Mouse (Mus musculus): ENCODE results near the gene Zfp42. TPM values are rescaled to one million over a fixed set of nuclear protein-coding genes. Genes with fewer than 3 reads are reported as not detected.

Gene Zfp42
- polyA plus RNA-seq, 1 experiment from 2014 or later: not detected

- Histone ChIP-seq H3K36me3 (no peaks in the 10 kb centered on the region), H3K27me3 (replicated peaks) (no peaks in the 10 kb centered on the region), H3K4me1 (no peaks in the 10 kb centered on the region), H3K27ac (no peak overlapping the region), H3K4me2 (no peak overlapping the region), H3K4me3 (no peak overlapping the region), H3K9me3 (replicated peaks) (0 out of 2 replicates have a peak, but pooled peaks cover 5% of the 10 kb centered on the region), H3K9ac (no peak overlapping the region)
- 63% methylated on average over 21 of the region's 21 CpGs for WGBS (ENCODE audit: insufficient replicate concordance)
- ATAC-seq: no peak
These were observed 11.0 kb downstream of the Zfp42 start for GRCm38 (mm10) chr8:43295826-43296225.

- Histone ChIP-seq H3K9me3 (replicated peaks) (0 out of 2 replicates have a peak, but pooled peaks cover 5% of the 10 kb centered on the region), H3K4me2 (no peak overlapping the region), H3K4me1 (no peaks in the 10 kb centered on the region), H3K4me3 (no peak overlapping the region), H3K9ac (no peak overlapping the region), H3K27me3 (replicated peaks) (no peaks in the 10 kb centered on the region), H3K36me3 (no peaks in the 10 kb centered on the region), H3K27ac (no peak overlapping the region)
- ATAC-seq: no peak
- 80% methylated on average over 4 of the region's 4 CpGs for WGBS (ENCODE audit: insufficient replicate concordance)
These were observed 12.6 kb downstream of the Zfp42 start for GRCm38 (mm10) chr8:43294191-43294590.

- H3K4me1 ChIP-seq: no peaks in the 10 kb centered on the region
- H3K4me3 ChIP-seq: no peak overlapping the region
- no peaks in the 10 kb centered on the region for H3K36me3 ChIP-seq
- no peak overlapping the region for H3K4me2 ChIP-seq
- 0 out of 2 replicates have a peak, but pooled peaks cover 1% of the 10 kb centered on the region for H3K9me3 ChIP-seq (replicated peaks)
- 79% methylated on average over 5 of the region's 5 CpGs for WGBS (ENCODE audit: insufficient replicate concordance)
- no peaks in the 10 kb centered on the region for H3K27me3 ChIP-seq (replicated peaks)
- no peak overlapping the region for H3K9ac ChIP-seq
- no peak for ATAC-seq
- H3K27ac ChIP-seq: no peak overlapping the region
These were observed 16.2 kb downstream of the Zfp42 start for GRCm38 (mm10) chr8:43290424-43291111.

DNA sequence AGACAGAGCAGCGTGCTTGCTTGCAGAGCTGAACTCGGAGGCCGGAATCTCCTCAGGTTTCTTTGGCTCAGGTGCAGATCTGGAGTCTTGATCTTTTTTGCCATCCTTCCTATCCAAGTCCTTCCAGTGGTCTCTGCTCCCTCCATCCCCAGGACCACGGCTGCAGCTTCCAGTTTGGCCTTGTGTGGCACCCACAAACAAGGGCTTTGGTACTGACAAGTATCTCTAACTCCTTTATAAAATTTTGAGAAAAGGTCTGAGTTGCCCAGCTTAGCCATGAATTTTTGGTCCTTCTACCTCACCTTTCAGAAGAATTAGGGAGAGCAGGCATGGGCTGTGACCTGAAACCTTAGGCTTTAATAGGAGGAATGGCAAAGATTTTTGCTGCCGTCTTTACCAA, 17.0 kb downstream of the Zfp42 start:
- ATAC-seq: no peak
- Histone ChIP-seq H3K9ac (no peak overlapping the region), H3K27me3 (replicated peaks) (no peaks in the 10 kb centered on the region), H3K9me3 (replicated peaks) (no peaks in the 10 kb centered on the region), H3K27ac (no peak overlapping the region), H3K4me3 (no peak overlapping the region), H3K4me2 (no peak overlapping the region), H3K36me3 (no peaks in the 10 kb centered on the region), H3K4me1 (no peaks in the 10 kb centered on the region)
- 65% methylated on average over 5 of the region's 5 CpGs for WGBS (ENCODE audit: insufficient replicate concordance)

DNA sequence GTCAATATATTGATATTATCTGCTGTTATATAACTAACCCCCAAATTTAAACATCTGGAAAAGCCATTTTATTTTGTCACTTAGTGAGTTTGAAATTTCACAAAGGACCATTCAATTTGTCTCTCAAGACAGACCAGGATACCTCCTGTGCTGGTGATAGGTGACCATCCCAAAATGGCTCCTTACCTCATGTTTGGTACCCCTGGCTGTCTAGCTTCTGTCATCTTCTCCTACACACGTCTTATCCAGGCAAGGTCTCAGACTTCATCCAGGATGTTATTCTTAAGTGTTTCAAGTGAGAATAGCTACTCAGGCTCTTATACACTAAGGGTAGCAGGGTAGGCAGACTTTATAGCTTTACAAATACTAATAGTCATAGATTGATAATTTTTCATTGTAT, 17.9 kb downstream of the Zfp42 start:
- H3K27me3 ChIP-seq (replicated peaks): no peaks in the 10 kb centered on the region
- H3K4me3 ChIP-seq: no peak overlapping the region
- no peaks in the 10 kb centered on the region for H3K9me3 ChIP-seq (replicated peaks)
- no peak for ATAC-seq
- no peak overlapping the region for H3K27ac ChIP-seq
- 65% methylated on average over 1 of the region's 1 CpGs for WGBS (ENCODE audit: insufficient replicate concordance)
- no peak overlapping the region for H3K4me2 ChIP-seq
- no peak overlapping the region for H3K9ac ChIP-seq
- H3K36me3 ChIP-seq: no peaks in the 10 kb centered on the region
- no peaks in the 10 kb centered on the region for H3K4me1 ChIP-seq

- H3K9me3 ChIP-seq (replicated peaks): no peaks in the 10 kb centered on the region
- ATAC-seq: no peak
- H3K4me1 ChIP-seq: no peaks in the 10 kb centered on the region
- H3K27ac ChIP-seq: no peak overlapping the region
- H3K9ac ChIP-seq: no peak overlapping the region
- WGBS (ENCODE audit: insufficient replicate concordance): 84% methylated on average over 6 of the region's 6 CpGs
- no peaks in the 10 kb centered on the region for H3K36me3 ChIP-seq
- H3K4me2 ChIP-seq: no peak overlapping the region
- no peak overlapping the region for H3K4me3 ChIP-seq
- no peaks in the 10 kb centered on the region for H3K27me3 ChIP-seq (replicated peaks)
These were observed 19.3 kb downstream of the Zfp42 start for GRCm38 (mm10) chr8:43287456-43287855.

- no peak overlapping the region for H3K9ac ChIP-seq
- no peaks in the 10 kb centered on the region for H3K36me3 ChIP-seq
- no peak overlapping the region for H3K4me3 ChIP-seq
- ATAC-seq: no peak
- no peaks in the 10 kb centered on the region for H3K4me1 ChIP-seq
- no peak overlapping the region for H3K27ac ChIP-seq
- no peaks in the 10 kb centered on the region for H3K9me3 ChIP-seq (replicated peaks)
- no peaks in the 10 kb centered on the region for H3K27me3 ChIP-seq (replicated peaks)
- 75% methylated on average over 7 of the region's 7 CpGs for WGBS (ENCODE audit: insufficient replicate concordance)
- no peak overlapping the region for H3K4me2 ChIP-seq
These were observed 23.5 kb downstream of the Zfp42 start for GRCm38 (mm10) chr8:43283231-43283630.

DNA sequence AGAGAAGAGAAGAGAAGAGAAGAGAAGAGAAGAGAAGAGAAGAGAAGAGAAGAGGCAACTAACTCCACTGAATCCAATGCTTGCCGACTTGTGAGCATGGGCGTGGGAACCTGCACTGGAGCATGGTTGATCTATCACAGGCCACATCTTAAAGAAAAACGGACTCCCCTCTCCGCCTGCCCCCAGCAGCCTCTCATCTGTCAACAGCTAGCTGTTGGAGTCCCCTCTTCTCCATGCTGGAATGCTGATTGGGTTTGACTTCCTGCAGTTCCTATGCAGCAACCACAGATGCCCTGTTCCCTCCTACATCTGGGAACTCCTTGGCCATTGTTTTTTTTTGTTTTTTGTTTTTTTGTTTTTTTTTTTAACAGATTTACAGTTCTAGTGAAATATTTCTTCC, 28.4 kb downstream of the Zfp42 start:
- H3K4me2 ChIP-seq: no peak overlapping the region
- no peak for ATAC-seq
- no peak overlapping the region for H3K4me3 ChIP-seq
- no peaks in the 10 kb centered on the region for H3K9me3 ChIP-seq (replicated peaks)
- no peaks in the 10 kb centered on the region for H3K27me3 ChIP-seq (replicated peaks)
- no peaks in the 10 kb centered on the region for H3K36me3 ChIP-seq
- H3K9ac ChIP-seq: no peak overlapping the region
- no peak overlapping the region for H3K27ac ChIP-seq
- no peaks in the 10 kb centered on the region for H3K4me1 ChIP-seq
- WGBS (ENCODE audit: insufficient replicate concordance): 55% methylated on average over 4 of the region's 4 CpGs

DNA sequence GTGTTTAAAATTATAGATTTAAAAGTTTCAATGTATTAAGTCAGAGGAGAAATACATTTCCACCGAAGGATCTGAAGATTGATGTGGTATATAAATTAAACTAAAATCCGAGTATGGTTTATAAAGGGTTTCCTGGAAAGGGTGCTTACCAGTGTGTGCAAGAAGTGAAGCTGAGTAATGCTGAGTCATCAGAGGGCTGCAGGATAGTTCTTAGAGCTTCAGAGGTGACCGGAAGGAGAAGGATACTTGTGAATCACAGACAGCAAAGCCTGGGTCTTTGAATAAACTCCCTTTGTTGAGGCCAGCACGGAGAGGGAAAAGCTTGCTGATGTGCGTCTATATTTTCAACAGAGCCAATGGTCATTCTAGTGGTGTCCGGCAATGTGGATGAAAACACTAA, 45.8 kb downstream of the Zfp42 start:
- H3K4me3 ChIP-seq: no peak overlapping the region
- no peak overlapping the region for H3K27ac ChIP-seq
- H3K27me3 ChIP-seq (replicated peaks): no peaks in the 10 kb centered on the region
- H3K4me2 ChIP-seq: no peak overlapping the region
- H3K36me3 ChIP-seq: no peaks in the 10 kb centered on the region
- no peak overlapping the region for H3K9ac ChIP-seq
- H3K4me1 ChIP-seq: no peaks in the 10 kb centered on the region
- no peaks in the 10 kb centered on the region for H3K9me3 ChIP-seq (replicated peaks)
- ATAC-seq: no peak
- WGBS (ENCODE audit: insufficient replicate concordance): 67% methylated on average over 6 of the region's 6 CpGs

GRCm38 (mm10) chr8:43257886-43258285, 48.9 kb downstream of the Zfp42 start:
- H3K9ac ChIP-seq: no peak overlapping the region
- no peak overlapping the region for H3K4me2 ChIP-seq
- ATAC-seq: no peak
- 68% methylated on average over 1 of the region's 1 CpGs for WGBS (ENCODE audit: insufficient replicate concordance)
- no peaks in the 10 kb centered on the region for H3K9me3 ChIP-seq (replicated peaks)
- H3K27me3 ChIP-seq (replicated peaks): no peaks in the 10 kb centered on the region
- H3K4me1 ChIP-seq: no peaks in the 10 kb centered on the region
- no peak overlapping the region for H3K4me3 ChIP-seq
- H3K27ac ChIP-seq: no peak overlapping the region
- no peaks in the 10 kb centered on the region for H3K36me3 ChIP-seq

DNA sequence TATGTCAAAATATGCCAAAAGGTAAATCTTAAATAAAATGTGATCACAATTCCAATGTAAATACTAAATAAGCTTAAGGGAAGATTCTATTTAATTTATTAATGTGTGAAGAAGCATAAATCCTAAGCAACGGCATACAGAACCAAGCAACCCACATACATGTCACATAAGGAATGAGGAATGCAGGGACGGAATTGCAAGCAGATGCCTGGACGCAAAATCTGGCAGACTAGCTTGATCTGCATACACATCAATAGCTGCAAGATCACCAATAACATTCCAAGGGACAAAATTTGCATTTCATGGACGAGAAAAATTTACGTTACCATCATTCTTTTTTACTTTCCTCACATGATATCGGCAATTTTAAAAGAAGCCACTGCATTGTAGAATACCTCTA, 51.1 kb downstream of the Zfp42 start:
- H3K36me3 ChIP-seq: no peaks in the 10 kb centered on the region
- no peak for ATAC-seq
- no peak overlapping the region for H3K4me3 ChIP-seq
- no peaks in the 10 kb centered on the region for H3K27me3 ChIP-seq (replicated peaks)
- no peaks in the 10 kb centered on the region for H3K4me1 ChIP-seq
- no peaks in the 10 kb centered on the region for H3K9me3 ChIP-seq (replicated peaks)
- H3K27ac ChIP-seq: no peak overlapping the region
- 80% methylated on average over 6 of the region's 6 CpGs for WGBS (ENCODE audit: insufficient replicate concordance)
- no peak overlapping the region for H3K4me2 ChIP-seq
- H3K9ac ChIP-seq: no peak overlapping the region

DNA sequence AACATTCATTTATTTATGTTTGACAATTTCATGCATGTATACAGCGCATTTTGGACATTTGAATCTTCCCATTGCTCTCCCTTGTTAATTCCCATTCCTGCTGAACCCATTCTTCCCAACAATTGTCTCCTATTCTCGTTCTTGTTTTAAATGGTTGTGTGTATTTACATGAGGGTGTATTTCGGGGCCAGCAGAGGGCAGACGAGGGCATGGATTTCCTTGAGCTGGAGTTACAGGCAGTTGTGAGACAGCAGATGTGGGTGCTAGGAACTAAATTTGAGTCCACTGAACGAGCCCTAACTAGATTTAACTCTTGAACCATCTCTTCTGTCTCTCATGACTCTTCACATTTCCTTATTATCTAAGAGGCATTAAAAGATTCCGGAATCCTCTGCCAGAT, 55.1 kb downstream of the Zfp42 start:
- no peaks in the 10 kb centered on the region for H3K27me3 ChIP-seq (replicated peaks)
- no peak overlapping the region for H3K9ac ChIP-seq
- H3K4me2 ChIP-seq: no peak overlapping the region
- H3K36me3 ChIP-seq: no peaks in the 10 kb centered on the region
- no peak for ATAC-seq
- 63% methylated on average over 6 of the region's 6 CpGs for WGBS (ENCODE audit: insufficient replicate concordance)
- H3K4me1 ChIP-seq: no peaks in the 10 kb centered on the region
- H3K27ac ChIP-seq: no peak overlapping the region
- H3K4me3 ChIP-seq: no peak overlapping the region
- H3K9me3 ChIP-seq (replicated peaks): no peaks in the 10 kb centered on the region

GRCm38 (mm10) chr8:43248707-43249106, 58.1 kb downstream of the Zfp42 start:
- Histone ChIP-seq H3K4me2 (no peak overlapping the region), H3K36me3 (no peaks in the 10 kb centered on the region), H3K4me1 (no peaks in the 10 kb centered on the region), H3K4me3 (no peak overlapping the region), H3K9me3 (replicated peaks) (no peaks in the 10 kb centered on the region), H3K27me3 (replicated peaks) (no peaks in the 10 kb centered on the region), H3K27ac (no peak overlapping the region), H3K9ac (no peak overlapping the region)
- ATAC-seq: no peak
- 73% methylated on average over 8 of the region's 8 CpGs for WGBS (ENCODE audit: insufficient replicate concordance)

Measured in liver, embryonic 12.5 days (tissue).